Mouse (Mus musculus) hematopoietic stem cell, adult 5-6 weeks (primary cell): Measurements from ENCODE around the gene Khdc4. TPM values are rescaled to one million over a fixed set of nuclear protein-coding genes. Genes with fewer than 3 reads are reported as not detected.

Source experiments
- ATAC-seq, 2 experiments: fragments of 125-278 bp in 1 of 2; replicated peaks in 1 of 2; 2 replicates each; pipeline ENCODE4 v1.8.0; 2016 to 2017; ENCODE audit warnings: inconsistent platforms in 2 of 2, mild to moderate bottlenecking in 2 of 2, moderate number of reproducible peaks in 2 of 2, low read depth in 1 of 2, moderate TSS enrichment in 1 of 2; ENCODE audit not compliant: low FRiP score in 2 of 2, poor library complexity in 2 of 2, severe bottlenecking in 2 of 2, insufficient read depth in 1 of 2, low TSS enrichment in 1 of 2
- total RNA-seq: library from RNA; stranded (forward); fragments of 172-1452, 232-1000 nt; gene quantifications from 2 replicates; pipeline ENCODE4 v1.2.3, GENCODE M21; 2017

Gene Khdc4
- total RNA-seq, 1 experiment from 2014 or later, result 60.0 TPM

- ATAC-seq, result no peak
Observed at GRCm38 (mm10) chr3:88758045-88758500, 72.5 kb downstream of the Khdc4 start.

GRCm38 (mm10) chr3:88761619-88762018 lies 76.0 kb downstream of the Khdc4 start:
- no peak for ATAC-seq

- no peak for ATAC-seq
Observed at GRCm38 (mm10) chr3:88762401-88762831, 76.8 kb downstream of the Khdc4 start.

Other genes starting within 250 kb of the Khdc4 start
- gene Sema4a, start 224.6 kb upstream of the Khdc4 start, total RNA-seq, result 4.3 and 18.6 TPM in 2 replicates
- gene Lmna, start 175.8 kb upstream of the Khdc4 start, total RNA-seq, result 7.1 and 21.5 TPM in 2 replicates
- gene Mex3a, start 153.4 kb upstream of the Khdc4 start, total RNA-seq, result 17.8 and 18.9 TPM in 2 replicates
- not detected in 2 replicates for gene Rab25, start 137.5 kb upstream of the Khdc4 start, total RNA-seq
- 51.2 and 54.4 TPM in 2 replicates for gene Lamtor2, start 132.7 kb upstream of the Khdc4 start, total RNA-seq
- 30.4 and 49.8 TPM in 2 replicates for gene Ubqln4, start 132.0 kb upstream of the Khdc4 start, total RNA-seq
- gene Ssr2, start 109.9 kb upstream of the Khdc4 start, total RNA-seq, result 106 and 110 TPM in 2 replicates
- 118 and 149 TPM in 2 replicates for gene Arhgef2, start 79.8 kb upstream of the Khdc4 start, total RNA-seq
- not detected in 2 replicates for gene Rxfp4, start 32.7 kb upstream of the Khdc4 start, total RNA-seq
- 30.8 and 37.7 TPM in 2 replicates for gene Rit1, start 31.0 kb downstream of the Khdc4 start, total RNA-seq
- gene Syt11, start 89.4 kb downstream of the Khdc4 start, total RNA-seq, result 4.0 and 4.1 TPM in 2 replicates
- gene Gon4l, start 149.4 kb downstream of the Khdc4 start, total RNA-seq, result 28.5 and 44.9 TPM in 2 replicates
- gene Msto1, start 228.2 kb downstream of the Khdc4 start, total RNA-seq, result 26.1 and 30.5 TPM in 2 replicates